Mouse (Mus musculus): ENCODE measurements around the gene Inpp1. TPM values are rescaled to one million over a fixed set of nuclear protein-coding genes. Genes with fewer than 3 reads are reported as not detected.

Inpp1 gene
- polyA plus RNA-seq, 1 experiment from 2014 or later, result 16.5 TPM

GRCm38 (mm10) chr1:52808456-52808855 lies 9.0 kb downstream of the Inpp1 start:
- WGBS (ENCODE audit: insufficient replicate concordance), result 68% methylated on average over 6 of the region's 6 CpGs
- Histone ChIP-seq H3K9me3 (ENCODE audit: low read length) (no peaks in the 10 kb centered on the region), H3K27me3 (ENCODE audit: insufficient read depth, low read length) (no peaks in the 10 kb centered on the region), H3K27ac (ENCODE audit: low read depth) (no peak overlapping the region), H3K36me3 (replicated peaks; ENCODE audit: insufficient read depth, low read length) (peaks cover 2% of the 10 kb centered on the region), H3K9ac (replicated peaks) (no peak overlapping the region), H3K4me3 (ENCODE audit: low read depth, low read length) (no peak overlapping the region), H3K4me1 (ENCODE audit: insufficient read depth) (peaks cover 6% of the 10 kb centered on the region; the same call in 1 of the 2 replicates), H3K4me2 (ENCODE audit: low read depth, low read length) (no peak overlapping the region)
- ATAC-seq, result no peak
- DNase-seq, result no peak
- TF ChIP-seq CTCF (IDR thresholded peaks at IDR 0.05; ENCODE audit: low read depth) (no peak), EP300 (IDR thresholded peaks at IDR 0.05; ENCODE audit: low read depth) (no peak)

GRCm38 (mm10) chr1:52805041-52805440 lies 12.4 kb downstream of the Inpp1 start:
- 46% methylated on average over 1 of the region's 1 CpGs for whole genome bisulfite sequencing (ENCODE audit: insufficient replicate concordance)
- no peak for DNase-seq

GRCm38 (mm10) chr1:52802406-52802975 lies 15.0 kb downstream of the Inpp1 start:
- Histone ChIP-seq H3K9ac (replicated peaks) (no peak overlapping the region), H3K4me3 (ENCODE audit: low read depth, low read length) (no peak overlapping the region), H3K27me3 (ENCODE audit: insufficient read depth, low read length) (no peaks in the 10 kb centered on the region), H3K4me1 (ENCODE audit: insufficient read depth) (peaks cover 47% of the 10 kb centered on the region), H3K36me3 (replicated peaks; ENCODE audit: insufficient read depth, low read length) (no peaks in the 10 kb centered on the region), H3K4me2 (ENCODE audit: low read depth, low read length) (no peak overlapping the region), H3K27ac (ENCODE audit: low read depth) (no peak overlapping the region), H3K9me3 (ENCODE audit: low read length) (no peaks in the 10 kb centered on the region)
- no peak for DNase-seq
- TF ChIP-seq EP300 (IDR thresholded peaks at IDR 0.05; ENCODE audit: low read depth) (no peak), CTCF (IDR thresholded peaks at IDR 0.05; ENCODE audit: low read depth) (no peak)
- ATAC-seq, result no peak
- WGBS (ENCODE audit: insufficient replicate concordance), result 76% methylated on average over 5 of the region's 5 CpGs

More at GRCm38 (mm10) chr1:52805041-52805440, 12.4 kb downstream of the Inpp1 start:
- H3K36me3 ChIP-seq (replicated peaks; ENCODE audit: insufficient read depth, low read length), result no peaks in the 10 kb centered on the region; the same call in 1 of the 2 replicates
- H3K27ac ChIP-seq (ENCODE audit: low read depth), result no peak overlapping the region; the same call in 1 of the 2 replicates
- H3K9ac ChIP-seq (replicated peaks), result no peak overlapping the region
- no peak for ATAC-seq
- no peak for TF ChIP-seq EP300 (IDR thresholded peaks at IDR 0.05; ENCODE audit: low read depth)
- TF ChIP-seq CTCF (IDR thresholded peaks at IDR 0.05; ENCODE audit: low read depth), result no peak
- no peaks in the 10 kb centered on the region for H3K9me3 ChIP-seq (ENCODE audit: low read length)
- no peak overlapping the region for H3K4me2 ChIP-seq (ENCODE audit: low read depth, low read length)
- peaks cover 25% of the 10 kb centered on the region for H3K4me1 ChIP-seq (ENCODE audit: insufficient read depth)
- H3K4me3 ChIP-seq (ENCODE audit: low read depth, low read length), result no peak overlapping the region
- no peaks in the 10 kb centered on the region for H3K27me3 ChIP-seq (ENCODE audit: insufficient read depth, low read length)

- no peak overlapping the region for H3K9ac ChIP-seq (replicated peaks)
- H3K27me3 ChIP-seq (ENCODE audit: insufficient read depth, low read length), result no peaks in the 10 kb centered on the region
- peak overlapping the region; percentile 90 for H3K27ac ChIP-seq (ENCODE audit: low read depth)
- no peaks in the 10 kb centered on the region for H3K9me3 ChIP-seq (ENCODE audit: low read length)
- no peak for TF ChIP-seq EP300 (IDR thresholded peaks at IDR 0.05; ENCODE audit: low read depth)
- no peak for TF ChIP-seq CTCF (IDR thresholded peaks at IDR 0.05; ENCODE audit: low read depth)
- ATAC-seq, result no peak
- WGBS (ENCODE audit: insufficient replicate concordance), result 40% methylated on average over 5 of the region's 5 CpGs
- H3K36me3 ChIP-seq (replicated peaks; ENCODE audit: insufficient read depth, low read length), result no peaks in the 10 kb centered on the region
- peaks cover 47% of the 10 kb centered on the region for H3K4me1 ChIP-seq (ENCODE audit: insufficient read depth)
- 0 out of 2 replicates have a peak overlapping the region, but pooled peaks have one; percentile 1 for H3K4me2 ChIP-seq (ENCODE audit: low read depth, low read length)
- no peak overlapping the region for H3K4me3 ChIP-seq (ENCODE audit: low read depth, low read length)
- no peak for DNase-seq
Measured at GRCm38 (mm10) chr1:52801651-52802050, 15.8 kb downstream of the Inpp1 start.

- Histone ChIP-seq H3K36me3 (replicated peaks; ENCODE audit: insufficient read depth, low read length) (no peaks in the 10 kb centered on the region), H3K4me2 (ENCODE audit: low read depth, low read length) (peak overlapping the region; percentile 64), H3K27ac (ENCODE audit: low read depth) (peak overlapping the region; percentile 90), H3K4me3 (ENCODE audit: low read depth, low read length) (no peak overlapping the region), H3K9ac (replicated peaks) (no peak overlapping the region), H3K27me3 (ENCODE audit: insufficient read depth, low read length) (no peaks in the 10 kb centered on the region), H3K9me3 (ENCODE audit: low read length) (no peaks in the 10 kb centered on the region), H3K4me1 (ENCODE audit: insufficient read depth) (peaks cover 47% of the 10 kb centered on the region)
- WGBS (ENCODE audit: insufficient replicate concordance), result 3% methylated on average over 3 of the region's 3 CpGs
- ATAC-seq (peak; percentile 75), DNase-seq (peak; percentile 33)
- TF ChIP-seq EP300 (IDR thresholded peaks at IDR 0.05; ENCODE audit: low read depth) (peak; percentile 47; the same call in 1 of the 2 replicates), CTCF (IDR thresholded peaks at IDR 0.05; ENCODE audit: low read depth) (no peak)
Measured at GRCm38 (mm10) chr1:52800340-52800740, 17.1 kb downstream of the Inpp1 start.

GRCm38 (mm10) chr1:52799772-52800171 lies 17.7 kb downstream of the Inpp1 start:
- no peak for DNase-seq
- peaks cover under 1% of the 10 kb centered on the region; the same call in 1 of the 2 replicates for H3K36me3 ChIP-seq (replicated peaks; ENCODE audit: insufficient read depth, low read length)
- ATAC-seq, result no peak

More at GRCm38 (mm10) chr1:52799772-52800171, 17.7 kb downstream of the Inpp1 start:
- Histone ChIP-seq H3K4me3 (ENCODE audit: low read depth, low read length) (peak overlapping the region; percentile 22; the same call in 1 of the 2 replicates), H3K27me3 (ENCODE audit: insufficient read depth, low read length) (no peaks in the 10 kb centered on the region), H3K9me3 (ENCODE audit: low read length) (no peaks in the 10 kb centered on the region), H3K4me2 (ENCODE audit: low read depth, low read length) (peak overlapping the region; percentile 64), H3K4me1 (ENCODE audit: insufficient read depth) (peaks cover 47% of the 10 kb centered on the region), H3K9ac (replicated peaks) (peak overlapping the region; percentile 21; the same call in 1 of the 2 replicates), H3K27ac (ENCODE audit: low read depth) (peak overlapping the region; percentile 90)
- no peak for TF ChIP-seq EP300 (IDR thresholded peaks at IDR 0.05; ENCODE audit: low read depth)
- no peak for TF ChIP-seq CTCF (IDR thresholded peaks at IDR 0.05; ENCODE audit: low read depth)
- 47% methylated on average over 5 of the region's 5 CpGs for WGBS (ENCODE audit: insufficient replicate concordance)
